Mouse (Mus musculus) right cerebral cortex, postnatal 10 days (tissue): Measurements from ENCODE around the gene Adcyap1.

Experiments used
- DNase-seq, 2 experiments: peaks; one replicate each; pipeline ENCODE4 v3.0.0; 2021; ENCODE audit warnings: low spot score in 2 of 2

The Adcyap1 gene

DNA sequence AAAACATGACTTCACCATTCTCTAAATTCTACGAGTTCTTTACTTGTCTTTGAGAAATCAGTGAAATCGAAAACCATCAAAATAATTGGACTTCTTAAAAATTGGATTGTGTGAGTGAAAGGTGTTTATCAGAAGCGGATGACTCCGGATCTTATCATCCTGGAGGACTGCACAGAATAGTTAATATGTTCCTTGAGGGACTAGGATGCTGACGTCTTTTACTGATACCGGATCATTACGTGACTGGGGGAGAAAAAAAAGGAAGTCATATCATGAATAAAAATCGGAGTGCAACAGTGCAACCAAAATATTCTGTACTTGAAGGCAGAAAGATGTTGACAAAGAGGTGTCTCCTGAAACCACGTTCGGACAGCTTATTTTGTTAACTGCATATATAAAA is at the start of gene Adcyap1:
Gene Adcyap1 (plus strand): TSS at position 301 of the 400 bp plus-strand sequence.
- DNase-seq: no peak

DNA sequence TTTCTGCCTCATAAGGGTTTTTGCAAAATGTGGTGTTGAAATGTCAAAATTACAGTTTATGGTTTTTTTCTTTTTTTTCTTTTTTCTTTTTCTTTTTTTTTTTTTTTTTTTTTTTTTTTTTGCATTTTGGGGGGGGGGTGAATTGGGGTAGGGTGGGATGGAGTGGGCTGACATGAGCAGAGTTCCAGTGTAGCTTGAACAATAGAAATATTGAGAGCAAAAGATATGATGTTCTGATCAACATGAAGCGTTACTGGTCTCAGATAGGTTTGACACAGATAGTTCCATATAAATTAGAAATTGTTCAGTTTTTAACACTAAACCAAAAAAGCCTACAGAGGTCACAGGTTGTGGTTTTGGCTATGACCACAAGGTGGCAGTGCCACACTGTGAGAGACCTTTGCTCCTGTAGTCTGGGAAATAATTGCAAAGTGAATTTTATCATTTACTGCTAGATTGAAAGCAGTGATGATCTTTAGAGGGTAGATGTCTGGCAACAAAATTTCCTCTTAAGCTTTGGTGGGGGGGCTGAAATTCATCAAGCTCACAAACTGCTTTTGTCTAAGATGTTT is 40.5 kb upstream of the Adcyap1 start:
- DNase-seq: peak; percentile 58 to 69

- no peak for DNase-seq
These were observed 29.2 kb upstream of the Adcyap1 start for GRCm38 (mm10) chr17:93169572-93169971.

- DNase-seq: peak; percentile 41
These were observed 2.0 kb upstream of the Adcyap1 start for GRCm38 (mm10) chr17:93196846-93197245.

DNA sequence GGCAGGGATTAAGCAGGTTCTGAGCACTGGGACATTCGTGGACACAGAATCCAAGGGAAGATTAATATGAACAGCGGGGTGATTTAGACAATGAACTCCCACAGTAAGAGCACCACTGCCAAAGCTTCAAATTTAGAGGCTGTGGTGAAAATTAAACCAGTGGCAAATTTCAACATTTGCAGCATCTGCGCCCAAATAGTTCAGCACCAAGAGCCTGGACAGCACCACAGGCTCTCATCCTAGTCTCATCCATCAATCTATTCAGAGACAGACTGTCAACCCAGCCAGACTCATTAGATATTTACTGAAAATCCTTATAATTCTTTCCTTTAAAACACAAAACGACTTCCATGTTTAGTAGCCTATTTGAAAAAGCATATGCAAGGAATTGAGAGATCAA is 604 bp upstream of the Adcyap1 start:
- DNase-seq: no peak

DNA sequence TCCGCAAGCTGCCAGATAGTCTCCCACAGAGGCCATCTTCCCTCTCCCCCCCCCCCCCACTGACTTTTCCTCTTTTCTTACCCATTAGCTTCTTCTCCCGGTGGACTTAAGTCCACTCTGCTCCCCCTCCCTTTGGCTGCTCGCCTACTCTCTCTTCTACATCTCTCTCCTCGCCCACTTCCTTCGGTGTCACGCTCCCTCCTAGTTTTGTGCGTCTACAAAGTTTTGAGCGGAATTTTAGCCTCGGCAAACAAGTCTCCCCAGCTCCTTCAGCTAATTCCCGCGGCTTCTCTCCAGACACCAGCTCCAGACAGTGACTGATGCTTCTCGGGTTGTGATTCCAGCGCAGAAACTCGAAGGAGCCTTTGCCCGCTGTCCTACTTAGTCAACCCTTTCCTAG is 401 bp downstream of the Adcyap1 start:
- peak; percentile 38 to 42 for DNase-seq

DNA sequence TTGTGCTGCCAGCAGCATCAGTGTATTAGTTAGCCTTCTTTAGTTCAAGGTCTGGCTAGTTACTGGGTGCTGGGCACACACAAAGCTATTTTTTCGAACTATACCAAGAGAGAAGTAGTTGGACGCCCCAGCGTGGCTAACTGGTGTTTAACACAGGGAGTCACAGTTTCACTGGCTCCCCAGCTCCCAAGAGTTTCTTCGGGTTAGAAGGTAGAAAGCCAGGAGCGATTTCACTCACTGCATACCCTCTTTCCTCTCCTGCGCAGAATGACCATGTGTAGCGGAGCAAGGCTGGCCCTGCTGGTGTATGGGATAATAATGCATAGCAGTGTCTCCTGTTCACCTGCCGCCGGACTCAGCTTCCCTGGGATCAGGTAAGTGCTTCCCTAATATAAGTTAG is 930 bp downstream of the Adcyap1 start:
- DNase-seq: peak; percentile 32 to 34

DNA sequence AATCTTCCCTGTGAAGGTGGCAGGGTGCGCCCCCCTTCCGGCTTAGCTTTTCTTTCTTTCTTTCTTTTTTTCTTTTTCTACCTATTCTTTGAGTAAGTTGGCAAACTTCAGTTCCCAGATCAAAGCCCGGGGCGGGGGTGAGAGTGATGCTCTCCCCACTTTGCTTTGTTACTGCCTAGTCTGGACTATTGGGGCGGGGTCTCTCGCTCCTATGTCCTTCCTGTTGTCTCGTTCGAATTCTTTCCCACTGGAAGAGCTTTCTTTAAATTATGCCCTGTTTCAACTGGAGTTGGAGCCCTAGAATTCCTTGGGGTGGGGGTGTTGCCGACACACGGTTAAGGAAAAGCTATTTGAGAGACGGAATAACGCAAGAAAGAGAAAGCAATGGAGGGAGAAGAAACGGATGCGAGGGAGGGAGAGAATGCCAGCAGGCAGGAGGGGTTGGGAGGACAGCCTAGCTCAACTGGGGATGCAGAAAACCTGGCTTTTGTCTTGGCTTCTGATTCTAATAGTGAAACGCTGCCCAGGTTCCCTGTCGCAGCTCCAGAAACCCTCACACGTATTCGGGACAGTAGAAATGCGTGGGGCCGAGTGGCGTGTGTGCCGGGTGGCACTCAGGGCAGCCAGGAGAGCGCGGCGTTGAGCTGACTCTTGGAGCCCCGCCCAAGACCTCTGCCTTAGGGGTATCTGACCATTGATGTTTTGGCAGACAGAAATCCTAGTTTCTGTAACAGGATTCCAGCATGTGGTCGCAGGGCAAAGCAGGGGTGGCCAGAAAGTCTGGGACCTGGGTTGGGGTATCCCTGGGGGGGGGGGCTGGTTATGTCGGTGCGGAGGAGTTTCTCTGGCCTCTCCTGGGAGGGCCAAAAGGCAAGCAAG is 1.8 kb downstream of the Adcyap1 start:
- peak; percentile 30 to 35 for DNase-seq

DNA sequence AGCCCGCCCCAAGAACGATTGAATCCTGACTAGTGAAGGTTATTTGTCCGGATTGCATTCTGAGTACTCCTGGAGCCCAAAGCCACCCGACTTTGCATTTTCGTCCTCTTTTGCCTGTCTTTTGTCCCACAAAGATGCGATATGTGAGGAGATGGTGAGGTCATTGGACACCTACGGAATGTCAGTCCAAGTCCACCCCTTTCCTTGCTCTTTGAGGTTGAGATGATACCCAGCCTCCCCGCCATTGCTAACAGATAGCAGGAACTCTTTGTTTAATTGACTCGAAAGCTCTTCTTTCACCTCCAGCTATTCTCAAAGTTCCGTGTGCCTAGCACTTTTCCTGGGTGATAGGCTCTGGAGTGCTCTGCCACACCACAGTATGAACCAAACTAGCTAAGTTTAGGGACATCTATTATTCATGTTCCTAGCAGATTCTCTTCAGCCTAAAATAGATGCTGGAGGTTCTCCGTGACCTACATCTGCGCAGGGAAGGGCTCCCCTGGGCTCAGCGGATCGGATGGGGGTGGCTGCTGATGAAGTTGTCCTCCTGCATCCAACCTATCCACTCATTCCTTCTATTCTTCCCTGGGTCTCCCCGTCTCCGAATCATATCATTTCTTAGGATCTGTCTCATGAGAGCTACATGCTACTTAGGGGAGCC is 2.6 kb downstream of the Adcyap1 start:
- peak; percentile 26 to 43 for DNase-seq

DNA sequence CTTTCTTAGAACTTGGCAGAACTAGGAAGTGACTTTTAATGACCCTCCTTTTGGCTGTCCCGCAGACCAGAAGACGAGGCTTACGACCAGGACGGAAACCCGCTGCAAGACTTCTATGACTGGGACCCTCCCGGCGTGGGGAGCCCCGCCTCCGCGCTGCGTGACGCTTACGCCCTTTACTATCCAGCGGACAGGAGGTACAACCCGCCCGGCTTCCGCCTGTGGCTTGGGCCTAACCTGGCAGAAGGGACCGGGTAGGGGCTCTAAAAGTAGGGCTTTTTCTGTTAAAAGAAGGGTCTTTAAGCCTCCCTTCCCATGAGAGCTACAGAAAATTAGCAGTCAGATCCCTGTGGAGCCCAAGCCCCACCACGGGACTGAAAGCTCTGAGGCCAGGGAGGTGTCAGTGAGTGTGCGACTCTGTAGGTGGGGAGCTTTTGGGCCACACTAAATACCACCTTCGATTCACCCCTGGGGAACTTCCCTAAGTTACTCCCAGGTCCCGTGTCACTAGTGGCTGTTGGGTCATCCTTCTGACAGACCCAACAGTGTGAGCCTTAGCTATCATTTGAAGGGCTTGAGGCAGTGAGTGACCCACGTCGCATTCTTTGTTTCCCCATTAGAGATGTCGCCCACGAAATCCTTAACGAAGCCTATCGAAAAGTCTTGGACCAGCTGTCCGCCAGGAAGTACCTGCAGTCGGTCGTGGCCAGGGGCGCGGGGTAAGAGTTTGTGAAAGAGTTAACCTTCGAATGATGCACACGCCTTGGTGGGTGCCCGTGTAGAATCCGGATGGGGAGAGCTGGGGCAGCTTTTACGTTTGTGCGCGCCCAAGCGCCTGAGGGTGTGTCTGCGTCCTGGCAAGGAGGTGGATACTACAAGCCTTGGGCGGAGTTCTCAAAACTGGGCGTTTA is 3.6 kb downstream of the Adcyap1 start:
- peak; percentile 56 for DNase-seq

DNA sequence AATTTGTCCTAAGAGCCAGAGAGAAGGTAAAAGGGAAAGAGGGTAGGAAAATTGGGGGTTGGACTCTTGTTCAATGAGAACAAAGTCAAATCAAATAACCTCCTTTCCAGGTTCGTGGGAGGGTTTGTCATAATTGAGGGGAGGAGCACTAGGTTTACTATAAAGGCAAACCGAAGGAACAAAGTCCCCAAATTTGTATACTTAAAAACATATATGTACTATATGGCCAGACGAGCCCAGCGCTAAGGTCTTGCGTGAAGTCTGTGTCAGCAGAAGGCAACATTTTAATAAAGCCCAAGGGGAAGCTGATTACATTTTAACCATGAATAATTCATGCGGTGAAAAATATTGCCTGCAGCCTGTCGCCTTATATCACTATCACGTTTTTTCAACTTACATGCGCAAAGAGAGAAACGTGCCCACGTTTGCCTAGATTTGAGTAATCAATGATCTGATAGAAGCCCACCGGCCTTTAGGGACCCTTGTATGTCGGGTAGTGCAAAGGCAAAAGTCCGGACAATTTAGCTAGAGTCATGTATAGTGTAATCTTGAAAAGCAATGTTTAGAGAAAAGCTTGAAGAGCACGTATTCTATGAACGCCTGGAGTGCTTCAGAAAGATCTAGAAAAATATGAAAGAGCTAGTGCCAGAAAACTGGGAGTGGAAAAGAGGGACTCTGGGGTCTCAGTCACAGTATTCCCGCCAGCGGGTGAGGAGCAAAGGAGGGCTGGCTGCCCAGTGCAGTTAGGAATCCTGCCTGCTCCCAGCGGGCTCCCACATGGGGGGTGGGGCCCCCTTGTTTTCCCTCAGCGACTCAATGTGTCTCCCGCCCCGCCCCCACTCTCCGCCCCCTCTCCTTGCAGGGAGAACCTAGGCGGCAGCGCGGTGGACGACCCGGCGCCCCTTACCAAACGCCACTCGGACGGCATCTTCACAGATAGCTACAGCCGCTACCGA is 4.5 kb downstream of the Adcyap1 start:
- DNase-seq: peak; percentile 53 to 65

DNA sequence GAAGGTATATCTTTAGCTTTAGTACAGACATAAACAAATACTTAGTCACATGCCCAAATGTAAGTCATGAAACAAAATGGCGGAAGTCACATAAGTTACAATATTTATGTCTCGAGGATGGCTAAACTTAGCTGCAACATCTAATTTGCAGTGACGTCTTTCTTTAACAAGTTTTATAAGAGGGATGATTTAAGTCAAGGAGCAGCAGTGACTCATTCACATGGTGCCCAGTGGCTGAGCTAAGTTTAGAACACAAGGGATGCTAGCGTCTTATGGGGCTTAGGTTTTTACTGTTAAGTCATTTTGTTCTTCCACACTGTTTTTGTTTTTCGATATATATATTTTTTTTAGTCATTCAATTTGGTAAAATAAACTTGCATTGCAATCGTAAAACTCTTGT is 19.0 kb downstream of the Adcyap1 start:
- DNase-seq: no peak

DNA sequence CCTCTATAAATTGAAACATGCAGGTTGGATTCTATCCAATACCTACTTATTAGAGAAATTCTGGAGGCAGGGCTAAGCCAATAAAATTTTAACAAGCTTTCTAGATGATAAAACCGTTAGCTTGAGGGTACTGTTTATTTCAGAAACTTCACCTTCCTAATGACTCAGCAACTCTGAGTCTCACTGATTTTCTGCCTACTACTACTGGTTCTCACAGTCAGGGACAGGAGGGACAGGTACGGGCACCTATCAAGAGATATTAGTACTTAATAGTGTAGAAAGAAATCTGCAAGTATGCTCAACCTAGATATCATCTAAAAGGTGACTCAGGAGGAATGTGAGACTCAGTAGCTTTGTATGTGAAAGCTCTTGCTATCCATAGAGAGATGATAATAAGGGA is 19.8 kb downstream of the Adcyap1 start:
- DNase-seq: no peak

DNA sequence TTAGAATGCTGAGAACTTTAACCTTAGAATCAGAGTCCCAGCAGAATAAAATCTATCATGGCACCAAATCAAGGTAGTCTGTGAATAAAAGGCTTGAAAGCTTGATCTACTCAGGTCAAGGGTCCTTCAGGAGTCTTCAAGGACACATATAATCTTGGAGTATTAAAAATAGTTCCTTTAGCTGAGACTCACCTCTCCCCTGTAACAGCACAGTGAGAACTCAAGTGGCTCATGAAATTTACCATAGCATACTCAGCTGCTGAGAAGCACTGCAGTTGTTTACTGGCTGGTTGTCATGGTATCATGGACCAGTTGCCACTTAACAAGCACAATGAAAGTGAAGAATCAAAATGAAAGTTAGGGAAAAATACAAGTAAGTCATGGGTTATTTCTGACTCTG is 38.5 kb downstream of the Adcyap1 start:
- DNase-seq: no peak
